Mouse (Mus musculus): ENCODE data around the gene Robo4.

The Robo4 gene

GRCm38 (mm10) chr9:37401802-37402201, at the start of gene Robo4:
TSS of gene Robo4 (plus strand) at chr9:37401897.
- POLR2A ChIA-PET: interaction anchor here in 3 of 4 experiments (0.7 to 1.4 kb wide), 8 partner anchors 10 to 392 kb away, joined by 3 to 5 read pairs (median 3); no protein-coding TSS in a partner anchor
- CTCF ChIA-PET: interaction anchor here in 3 of 4 experiments (0.8 to 1.6 kb wide), 4 partner anchors 17 to 410 kb away, joined by 3 to 7 read pairs (median 4); no protein-coding TSS in a partner anchor

GRCm38 (mm10) chr9:37354485-37354884, 47.2 kb upstream of the Robo4 start:
- POLR2A ChIA-PET: no interaction called here
- CTCF ChIA-PET: interaction anchor here in 1 of 4 experiments (0.5 kb wide), 1 partner anchor 116 kb away, joined by 4 read pairs; no protein-coding TSS in a partner anchor

GRCm38 (mm10) chr9:37358713-37359330, 42.9 kb upstream of the Robo4 start:
- CTCF ChIA-PET: interaction anchor here in 1 of 4 experiments (0.6 kb wide), 1 partner anchor 9 kb away, joined by 3 read pairs; no protein-coding TSS in a partner anchor
- POLR2A ChIA-PET: interaction anchor here (0.6 to 2.6 kb wide), 9 partner anchors 9 to 154 kb away, joined by 3 to 10 read pairs (median 4); partner anchors contain the start of gene Ccdc15 (in 3 of the 4)

GRCm38 (mm10) chr9:37359331-37360220, 42.1 kb upstream of the Robo4 start:
- ChIA-PET CTCF (interaction anchor here in 3 of 4 experiments (0.6 to 1.0 kb wide), 3 partner anchors 8 to 104 kb away, joined by 3 read pairs; no protein-coding TSS in a partner anchor), POLR2A (interaction anchor here (0.6 to 2.6 kb wide), 9 partner anchors 10 to 418 kb away, joined by 3 to 10 read pairs (median 4); partner anchors contain the start of gene Ccdc15 (in 3 of the 4))

GRCm38 (mm10) chr9:37362084-37362483, 39.6 kb upstream of the Robo4 start:
- ChIA-PET CTCF (no interaction called here), POLR2A (no interaction called here)

- POLR2A ChIA-PET: no interaction called here
- CTCF ChIA-PET: no interaction called here
These were observed 38.8 kb upstream of the Robo4 start for GRCm38 (mm10) chr9:37362881-37363280.

- CTCF ChIA-PET: interaction anchor here in 1 of 4 experiments (0.8 kb wide), 1 partner anchor 12 kb away, joined by 8 read pairs; no protein-coding TSS in a partner anchor
- POLR2A ChIA-PET: interaction anchor here in 1 of 4 experiments (1.3 kb wide), 1 partner anchor 8 kb away, joined by 3 read pairs; no protein-coding TSS in a partner anchor
These were observed 38.1 kb upstream of the Robo4 start for GRCm38 (mm10) chr9:37363551-37363950.

- POLR2A ChIA-PET: interaction anchor here in 1 of 4 experiments (1.3 kb wide), 1 partner anchor 9 kb away, joined by 3 read pairs; no protein-coding TSS in a partner anchor
- CTCF ChIA-PET: interaction anchor here in 1 of 4 experiments (0.7 kb wide), 1 partner anchor 812 kb away, joined by 7 read pairs; no protein-coding TSS in a partner anchor
These were observed 37.3 kb upstream of the Robo4 start for GRCm38 (mm10) chr9:37364392-37364791.

GRCm38 (mm10) chr9:37365706-37366105, 36.0 kb upstream of the Robo4 start:
- ChIA-PET CTCF (interaction anchor here in 2 of 4 experiments (0.6 to 0.7 kb wide), 4 partner anchors 11 to 338 kb away, joined by 3 to 5 read pairs (median 4); no protein-coding TSS in a partner anchor), POLR2A (interaction anchor here in 2 of 4 experiments (0.7 to 1.3 kb wide), 5 partner anchors 9 to 92 kb away, joined by 3 to 4 read pairs (median 3); partner anchors contain the start of gene Ccdc15 (in 2 of the 2))

GRCm38 (mm10) chr9:37367301-37368080, 34.2 kb upstream of the Robo4 start, which contains the start of gene Hepacam:
TSS of gene Hepacam (plus strand) at chr9:37367351.
- CTCF ChIA-PET: interaction anchor here in 3 of 4 experiments (0.6 to 1.5 kb wide), 4 partner anchors 8 to 29 kb away, joined by 3 to 5 read pairs (median 4); no protein-coding TSS in a partner anchor

GRCm38 (mm10) chr9:37368081-37368830, 33.4 kb upstream of the Robo4 start:
- ChIA-PET CTCF (interaction anchor here (0.6 to 1.5 kb wide), 6 partner anchors 9 to 90 kb away, joined by 3 to 5 read pairs (median 4); no protein-coding TSS in a partner anchor), POLR2A (interaction anchor here in 2 of 4 experiments (0.7 to 1.5 kb wide), 3 partner anchors 17 to 136 kb away, joined by 3 read pairs; partner anchors contain the start of gene Ccdc15 (in 1 of the 2))

More at GRCm38 (mm10) chr9:37367301-37368080, 34.2 kb upstream of the Robo4 start, which contains the start of gene Hepacam:
- POLR2A ChIA-PET: interaction anchor here in 2 of 4 experiments (0.7 to 1.5 kb wide), 3 partner anchors 17 to 137 kb away, joined by 3 read pairs; partner anchors contain the start of gene Ccdc15 (in 1 of the 2)

- ChIA-PET CTCF (interaction anchor here in 2 of 4 experiments (0.6 kb wide), 2 partner anchors 39 to 90 kb away, joined by 3 to 4 read pairs; no protein-coding TSS in a partner anchor), POLR2A (interaction anchor here in 2 of 4 experiments (1.3 to 1.5 kb wide), 2 partner anchors 21 to 136 kb away, joined by 3 read pairs; partner anchors contain the start of gene Ccdc15 (in 1 of the 2))
These were observed 32.8 kb upstream of the Robo4 start for GRCm38 (mm10) chr9:37368860-37369259.

- POLR2A ChIA-PET: interaction anchor here in 2 of 4 experiments (0.7 to 1.7 kb wide), 2 partner anchors 11 to 13 kb away, joined by 3 to 4 read pairs; no protein-coding TSS in a partner anchor
- CTCF ChIA-PET: interaction anchor here in 1 of 4 experiments (0.9 kb wide), 1 partner anchor 126 kb away, joined by 3 read pairs; no protein-coding TSS in a partner anchor
These were observed 30.4 kb upstream of the Robo4 start for GRCm38 (mm10) chr9:37371232-37371801.

- CTCF ChIA-PET: no interaction called here
- POLR2A ChIA-PET: interaction anchor here in 1 of 4 experiments (1.4 kb wide), 1 partner anchor 16 kb away, joined by 3 read pairs; no protein-coding TSS in a partner anchor
These were observed 26.0 kb upstream of the Robo4 start for GRCm38 (mm10) chr9:37375718-37376117.

GRCm38 (mm10) chr9:37383161-37383560, 18.5 kb upstream of the Robo4 start:
- POLR2A ChIA-PET: interaction anchor here in 3 of 4 experiments (0.6 to 1.5 kb wide), 3 partner anchors 22 to 129 kb away, joined by 4 to 6 read pairs (median 4); no protein-coding TSS in a partner anchor

More at GRCm38 (mm10) chr9:37383161-37383560, 18.5 kb upstream of the Robo4 start:
- CTCF ChIA-PET: no interaction called here

Data from embryonic stem cell, embryonic (primary cell).